Mouse (Mus musculus) kidney, postnatal 25 days (tissue): ENCODE results near the gene Mybpc1.
A peak's percentile ranks its signal among the peaks of the same experiment; 100 is the strongest.
"Not testable (repeated sequence)": the region's sequence is repeated elsewhere in the genome, so short reads cannot be mapped to it uniquely, and the experiment has no call there.

Experiments used
- DNase-seq, 2 experiments: peaks; one replicate each; pipeline ENCODE4 v3.0.0; 2021; ENCODE audit warnings: mixed read lengths in 2 of 2

Gene Mybpc1

DNA sequence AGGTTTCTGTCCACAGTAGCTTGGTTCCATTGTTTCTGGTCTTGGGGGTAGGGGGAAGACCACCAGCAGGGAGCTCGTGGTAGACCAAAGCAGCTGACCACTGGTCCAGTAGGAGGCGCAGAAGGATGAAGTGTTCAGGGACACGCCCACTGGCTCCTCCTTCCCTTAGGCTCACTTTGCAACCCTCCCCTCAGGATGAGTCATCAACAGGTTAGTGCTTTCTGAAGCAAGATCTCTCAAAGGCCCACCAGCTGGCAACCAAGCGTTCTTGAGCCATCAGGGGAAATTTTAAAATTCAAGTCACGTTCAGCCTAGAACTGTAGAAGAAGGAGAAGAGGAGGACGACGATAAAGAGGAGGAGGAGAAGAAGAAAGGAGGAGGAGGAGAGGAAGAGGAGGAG lies 113.3 kb downstream of the Mybpc1 start:
- DNase-seq, result peak; percentile 45 to 59

DNA sequence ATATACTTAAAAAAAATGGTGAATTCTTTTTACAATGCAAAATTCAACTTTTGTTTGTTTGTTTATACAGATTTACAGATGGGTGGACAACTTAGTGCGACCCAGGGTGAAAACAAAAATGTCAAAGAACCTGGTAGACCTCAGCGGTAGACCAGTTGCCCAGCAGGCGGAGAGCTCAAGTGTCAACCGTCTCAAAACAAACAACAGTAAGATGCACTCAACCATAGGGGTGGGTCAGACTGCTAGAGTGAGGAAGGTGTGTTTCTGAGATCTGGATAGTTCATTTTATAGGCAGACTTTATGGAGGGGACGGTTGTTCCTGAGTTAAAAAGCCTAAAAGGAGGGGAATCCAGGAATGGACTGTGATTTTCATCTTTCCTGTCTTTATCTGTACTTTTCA lies 116.3 kb downstream of the Mybpc1 start:
- no peak for DNase-seq

- DNase-seq, result not testable (repeated sequence)
Measured at GRCm38 (mm10) chr10:88482866-88483265, 122.1 kb downstream of the Mybpc1 start.
